Mouse (Mus musculus) left cerebral cortex, postnatal 10 days (tissue): ENCODE data around the gene Moap1. TPM values are rescaled to one million over a fixed set of nuclear protein-coding genes. Genes with fewer than 3 reads are reported as not detected.

Source experiments
- DNase-seq, 2 experiments: peaks; one replicate each; pipeline ENCODE4 v3.0.0; 2021 to 2022; ENCODE audit warnings: low spot score in 2 of 2, mixed read lengths in 1 of 2; ENCODE audit errors: extremely low spot score in 1 of 2
- intact Hi-C: fragments of 180-260 bp; cut with DNase I; formaldehyde crosslinking; loops from one replicate; pipeline ENCODE4 v1.15.1; 2025
- total RNA-seq, 2 experiments: library from RNA; stranded (reverse); gene quantifications; 2 replicates each; pipeline ENCODE4 v1.2.3; 2021

Gene Moap1
- total RNA-seq, 2 experiments from 2014 or later, result 37.5 to 41.0 TPM

DNA sequence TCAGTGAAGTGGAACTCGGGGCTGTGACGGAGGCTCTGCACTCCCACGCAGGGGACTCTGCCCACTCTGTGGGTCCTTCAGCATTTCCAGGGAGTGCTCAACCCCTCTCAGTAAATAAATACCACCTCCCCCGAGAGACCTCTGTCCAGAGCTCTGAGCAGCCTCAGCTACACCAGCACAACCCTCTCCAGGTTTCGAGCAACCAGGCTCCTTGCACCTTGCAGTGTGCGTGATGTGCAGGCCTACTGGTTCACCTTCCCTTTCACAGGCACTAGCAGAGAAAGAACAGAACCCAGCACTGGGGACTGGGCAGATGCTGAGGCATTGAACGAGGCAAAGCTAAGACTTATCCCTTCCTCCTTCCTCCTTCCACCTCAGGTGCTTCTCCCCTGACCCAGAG lies 46.1 kb downstream of the Moap1 start:
- intact Hi-C loops, result no loop called here
- no peak for DNase-seq

DNA sequence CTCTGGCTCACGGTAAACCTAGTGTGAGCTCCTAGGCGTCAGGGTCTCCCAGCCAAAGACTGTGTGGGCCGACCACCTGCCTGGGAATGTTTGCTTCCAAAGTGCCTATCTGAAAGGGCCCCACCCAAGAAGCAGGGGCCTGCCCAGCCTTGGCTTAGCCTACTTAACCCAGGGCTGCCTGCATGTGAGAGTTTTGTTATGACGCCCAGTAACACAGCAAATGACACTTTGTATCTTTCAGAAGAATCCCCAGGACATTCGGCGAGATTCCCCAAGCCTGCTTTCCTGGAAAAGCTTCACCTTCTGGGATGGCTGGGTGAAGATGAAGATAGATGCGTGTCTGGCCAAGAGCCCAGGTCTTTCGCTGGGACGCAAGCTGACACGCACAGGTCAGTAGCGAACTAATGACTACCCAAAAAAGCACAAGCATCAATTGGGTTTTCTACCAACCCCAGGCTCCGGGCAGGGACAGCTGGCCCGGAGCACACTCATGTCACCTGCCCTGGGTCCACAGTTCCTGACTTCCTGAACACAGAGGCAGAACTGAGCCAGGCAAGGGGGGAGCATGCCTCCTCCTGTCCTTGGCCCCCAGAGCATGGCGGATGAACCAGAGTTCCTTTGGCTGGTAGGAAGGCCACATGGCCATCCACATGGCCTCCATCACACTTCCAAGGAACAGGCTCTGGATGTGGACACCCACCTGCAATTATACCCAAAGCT lies 46.7 kb downstream of the Moap1 start:
- no peak for DNase-seq
- intact Hi-C loops, result no loop called here

DNA sequence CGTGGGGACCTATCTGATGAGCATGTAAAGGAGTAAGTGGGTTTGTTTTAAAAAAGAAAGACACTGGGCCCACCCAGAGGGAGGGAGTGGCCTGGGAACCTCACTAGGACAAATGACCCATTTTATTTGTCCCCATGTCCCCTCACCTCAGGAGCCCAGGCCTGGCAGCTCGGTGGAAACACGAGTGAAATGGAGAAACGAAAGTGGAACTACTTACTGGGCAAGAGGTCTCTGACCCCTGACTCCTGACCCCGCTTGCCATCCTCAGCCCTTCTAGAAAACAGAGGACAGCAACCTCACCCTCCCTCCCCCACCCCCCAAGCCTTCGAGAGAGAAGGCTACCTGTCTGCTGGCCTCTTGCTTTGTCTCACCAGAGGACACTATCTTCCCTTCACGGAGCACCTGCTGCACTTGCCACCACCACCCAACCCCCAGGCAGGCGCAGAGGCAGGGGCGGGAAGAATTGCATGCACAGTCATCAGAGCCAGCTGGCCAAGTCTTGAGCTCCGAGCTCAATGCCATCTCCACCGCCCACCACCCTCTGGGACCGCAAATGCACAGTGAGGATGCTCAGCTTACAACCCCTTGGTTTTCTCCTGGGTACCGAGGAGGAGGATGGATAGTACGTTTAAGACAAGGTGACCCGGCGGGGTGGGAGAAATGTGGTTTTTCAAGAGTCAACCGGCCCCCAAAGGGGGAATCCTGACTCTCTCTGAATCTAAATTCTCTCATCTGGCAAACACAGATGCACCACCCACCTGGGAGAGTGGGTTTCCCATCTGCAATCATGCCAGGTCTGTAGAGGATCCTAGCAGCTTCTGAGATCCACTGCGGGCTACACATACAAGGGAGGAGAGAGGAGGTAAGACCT lies 47.9 kb downstream of the Moap1 start:
- intact Hi-C loops, result no loop called here
- DNase-seq, result peak; percentile 60 to 70

Other genes starting within 250 kb of the Moap1 start
- gene Chga, start 188.7 kb downstream of the Moap1 start, total RNA-seq, result 100 to 1,000 TPM; 187 to 195 TPM
- gene Itpk1, start 38.7 kb downstream of the Moap1 start, total RNA-seq, result 10 to 100 TPM; 90.5 to 90.8 TPM
- 1 to 10 TPM; 5.4 to 6.1 TPM for gene Tmem251, start 101 bp upstream of the Moap1 start, total RNA-seq
- gene Gm28051, start 14.1 kb upstream of the Moap1 start, total RNA-seq, result not detected
- 10 to 100 TPM; 10.9 to 15.4 TPM for gene Gon7, start 14.1 kb upstream of the Moap1 start, total RNA-seq
- gene Ubr7, start 14.3 kb upstream of the Moap1 start, total RNA-seq, result 10 to 100 TPM; 32.3 to 35.0 TPM
- 10 to 100 TPM; 22.9 to 23.0 TPM for gene Gm20604, start 15.0 kb upstream of the Moap1 start, total RNA-seq
- 10 to 100 TPM; 17.7 to 19.6 TPM for gene Btbd7, start 134.8 kb upstream of the Moap1 start, total RNA-seq
- not detected for gene Cox8c, start 155.7 kb upstream of the Moap1 start, total RNA-seq
- 10 to 100 TPM; 37.3 to 38.9 TPM for gene Unc79, start 205.2 kb upstream of the Moap1 start, total RNA-seq